Mouse (Mus musculus) liver, postnatal 0 days (tissue): ENCODE measurements at regions not wholly inside any gene's neighbourhood (a gene's known extent, or its start where the extent isn't known, plus 50 kb on each side); places are given as distances from the start of the nearest gene placed in this dataset.

ENCODE experiments used
- ATAC-seq: fragments of 200-750 bp; cut with Nextera tagmentation; 2 replicates; pipeline ENCODE4 v1.8.0; 2017; ENCODE audit warnings: mild to moderate bottlenecking, moderate library complexity
- DNase-seq: peaks from one replicate; pipeline ENCODE4 v3.0.0-alpha.2; 2016
- H3K27ac ChIP-seq: fragments of 300-500 bp; sonication (generic); 2 replicates; pipeline ENCODE4 v1.5.1; 2014; ENCODE audit warnings: antibody characterized with exemption, moderate library complexity, mild to moderate bottlenecking, low read depth
- H3K27me3 ChIP-seq: fragments of 300-500 bp; sonication (generic); 2 replicates; pipeline ENCODE4 v1.6.1; 2014; ENCODE audit warnings: low read length, control low read depth, mixed read lengths; ENCODE audit not compliant: insufficient read depth
- H3K36me3 ChIP-seq: fragments of 300-500 bp; sonication (generic); replicated peaks from 2 replicates; pipeline ENCODE4 v1.6.1; 2014; ENCODE audit warnings: mild to moderate bottlenecking, control low read depth, low read length, moderate library complexity, mixed read lengths; ENCODE audit not compliant: insufficient read depth
- H3K4me1 ChIP-seq: fragments of 300-500 bp; sonication (generic); 2 replicates; pipeline ENCODE4 v1.6.1; 2014; ENCODE audit warnings: antibody characterized with exemption, mild to moderate bottlenecking, control low read depth; ENCODE audit not compliant: insufficient read depth
- H3K4me2 ChIP-seq: fragments of 300-500 bp; sonication (generic); 2 replicates; pipeline ENCODE4 v1.6.1; 2014; ENCODE audit warnings: low read depth, mild to moderate bottlenecking, low read length, moderate library complexity, mixed read lengths
- H3K4me3 ChIP-seq: fragments of 300-500 bp; sonication (generic); 2 replicates; pipeline ENCODE4 v1.5.1; 2014; ENCODE audit warnings: low read depth, low read length
- H3K9ac ChIP-seq: fragments of 300-500 bp; sonication (generic); replicated peaks from 2 replicates; pipeline ENCODE4 v1.6.1; 2014; ENCODE audit warnings: mild to moderate bottlenecking, moderate library complexity
- H3K9me3 ChIP-seq: fragments of 300-500 bp; sonication (generic); 2 replicates; pipeline ENCODE4 v1.6.1; 2016; ENCODE audit warnings: mild to moderate bottlenecking, control low read depth, low read length, mixed read lengths
- CTCF ChIP-seq: sonication (generic); IDR thresholded peaks from 2 replicates; pipeline ENCODE4 v1.5.1; 2016; ENCODE audit warnings: antibody characterized with exemption, low read depth
- EP300 ChIP-seq: IDR thresholded peaks from 2 replicates; pipeline ENCODE4 v1.6.1; 2016; ENCODE audit warnings: antibody characterized with exemption, low read depth, mild to moderate bottlenecking
- WGBS: fragments of 180-500 bp; shearing (Covaris S2); extraction: QIAGEN DNeasy Blood & Tissue Kit; methylation state at CpG from one replicate; pipeline ENCODE4 v1.1.7; 2014; ENCODE audit not compliant: insufficient replicate concordance; 5-methylcytosine and 5-hydroxymethylcytosine counted together

GRCm38 (mm10) chr2:56227476-56227875, 791.7 kb downstream of the Kcnj3 start:
- ATAC-seq (no peak), DNase-seq (no peak)
- H3K9ac ChIP-seq: no peak overlapping the region
- TF ChIP-seq CTCF (no peak), EP300 (no peak)
- no peaks in the 10 kb centered on the region for H3K36me3 ChIP-seq
- no peaks in the 10 kb centered on the region for H3K4me1 ChIP-seq
- H3K4me3 ChIP-seq: no peak overlapping the region
- H3K9me3 ChIP-seq: no peaks in the 10 kb centered on the region
- no peaks in the 10 kb centered on the region for H3K27me3 ChIP-seq
- no peak overlapping the region for H3K4me2 ChIP-seq
- no peak overlapping the region for H3K27ac ChIP-seq
- 71% methylated on average over 7 of the region's 7 CpGs for WGBS

GRCm38 (mm10) chr2:56233042-56233441, 797.3 kb downstream of the Kcnj3 start:
- H3K9me3 ChIP-seq: no peaks in the 10 kb centered on the region
- no peak overlapping the region for H3K9ac ChIP-seq
- H3K27ac ChIP-seq: no peak overlapping the region
- DNase-seq (no peak), ATAC-seq (no peak)
- H3K36me3 ChIP-seq: no peaks in the 10 kb centered on the region
- H3K4me2 ChIP-seq: no peak overlapping the region
- H3K4me1 ChIP-seq: no peaks in the 10 kb centered on the region
- TF ChIP-seq EP300: no peak
- no peak for TF ChIP-seq CTCF
- WGBS: 49% methylated on average over 1 of the region's 1 CpGs
- H3K27me3 ChIP-seq: no peaks in the 10 kb centered on the region
- H3K4me3 ChIP-seq: no peak overlapping the region

GRCm38 (mm10) chr2:56257044-56257954, 821.5 kb downstream of the Kcnj3 start:
- TF ChIP-seq CTCF (no peak), EP300 (no peak)
- Histone ChIP-seq H3K36me3 (no peaks in the 10 kb centered on the region), H3K27ac (no peak overlapping the region), H3K27me3 (no peaks in the 10 kb centered on the region), H3K4me2 (no peak overlapping the region), H3K9ac (no peak overlapping the region), H3K4me3 (no peak overlapping the region), H3K9me3 (no peaks in the 10 kb centered on the region), H3K4me1 (no peaks in the 10 kb centered on the region)
- ATAC-seq (no peak), DNase-seq (no peak)
- WGBS: 75% methylated on average over 10 of the region's 10 CpGs

GRCm38 (mm10) chr2:56304920-56305319, 818.9 kb downstream of the Nr4a2 start:
- WGBS: 44% methylated on average over 2 of the region's 2 CpGs
- TF ChIP-seq CTCF (no peak), EP300 (no peak)
- Histone ChIP-seq H3K4me1 (no peaks in the 10 kb centered on the region), H3K9ac (no peak overlapping the region), H3K27ac (no peak overlapping the region), H3K4me3 (no peak overlapping the region), H3K4me2 (no peak overlapping the region), H3K9me3 (no peaks in the 10 kb centered on the region), H3K36me3 (no peaks in the 10 kb centered on the region), H3K27me3 (no peaks in the 10 kb centered on the region)
- ATAC-seq: no peak
- no peak for DNase-seq

- H3K27me3 ChIP-seq: no peaks in the 10 kb centered on the region
- H3K4me3 ChIP-seq: no peak overlapping the region
- no peak for ATAC-seq
- H3K36me3 ChIP-seq: no peaks in the 10 kb centered on the region
- H3K4me2 ChIP-seq: no peak overlapping the region
- TF ChIP-seq EP300: no peak
- DNase-seq: no peak
- H3K9ac ChIP-seq: no peak overlapping the region
- H3K27ac ChIP-seq: no peak overlapping the region
- H3K4me1 ChIP-seq: no peaks in the 10 kb centered on the region
- no peaks in the 10 kb centered on the region for H3K9me3 ChIP-seq
- 81% methylated on average over 7 of the region's 7 CpGs for WGBS
These were observed 802.1 kb downstream of the Nr4a2 start for GRCm38 (mm10) chr2:56321692-56322091.

GRCm38 (mm10) chr2:56322508-56322907, 801.3 kb downstream of the Nr4a2 start:
- no peak overlapping the region for H3K4me3 ChIP-seq

More at GRCm38 (mm10) chr2:56322508-56322907, 801.3 kb downstream of the Nr4a2 start:
- H3K9ac ChIP-seq: no peak overlapping the region
- no peaks in the 10 kb centered on the region for H3K27me3 ChIP-seq
- DNase-seq (no peak), ATAC-seq (no peak)
- no peaks in the 10 kb centered on the region for H3K36me3 ChIP-seq
- H3K4me1 ChIP-seq: no peaks in the 10 kb centered on the region
- TF ChIP-seq EP300 (no peak), CTCF (no peak)
- WGBS: 81% methylated on average over 5 of the region's 5 CpGs
- no peak overlapping the region for H3K4me2 ChIP-seq
- H3K27ac ChIP-seq: no peak overlapping the region
- H3K9me3 ChIP-seq: no peaks in the 10 kb centered on the region
